Mouse (Mus musculus): ENCODE results near the gene Slc44a1. TPM values are rescaled to one million over a fixed set of nuclear protein-coding genes. Genes with fewer than 3 reads are reported as not detected.

The Slc44a1 gene
- polyA plus RNA-seq, 1 experiment from 2014 or later = 17.6 TPM

DNA sequence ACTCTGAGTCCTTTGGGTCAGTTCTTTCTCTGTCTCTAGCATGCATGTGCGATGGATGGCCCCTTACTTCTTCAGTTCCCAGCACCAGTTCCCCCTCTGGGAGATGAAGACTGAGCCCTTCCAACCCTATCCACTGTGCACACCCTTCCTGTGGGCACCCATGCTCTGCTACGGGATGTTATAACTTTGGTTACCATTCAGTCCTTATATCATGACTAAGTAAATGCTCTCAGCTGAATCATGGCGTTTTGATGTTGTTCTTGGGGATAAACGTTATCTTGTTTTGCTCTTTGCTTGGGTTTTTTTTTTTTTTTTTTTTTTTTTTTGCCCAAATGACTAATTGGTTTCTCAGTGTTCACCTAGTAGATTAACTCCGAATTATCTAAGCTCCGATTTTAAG, 16.4 kb downstream of the Slc44a1 start:
- no peaks in the 10 kb centered on the region for H3K9me3 ChIP-seq
- H3K27me3 ChIP-seq (replicated peaks) = no peaks in the 10 kb centered on the region
- no peaks in the 10 kb centered on the region for H3K36me3 ChIP-seq
- H3K4me1 ChIP-seq = 0 out of 2 replicates have a peak, but pooled peaks cover 4% of the 10 kb centered on the region
- no peak overlapping the region for H3K4me3 ChIP-seq
- H3K9ac ChIP-seq = no peak overlapping the region
- WGBS = 91% methylated on average over 6 of the region's 6 CpGs
- H3K4me2 ChIP-seq (replicated peaks) = no peak overlapping the region
- no peak overlapping the region for H3K27ac ChIP-seq
- ATAC-seq (ENCODE audit: low FRiP score, low read depth) = no peak

DNA sequence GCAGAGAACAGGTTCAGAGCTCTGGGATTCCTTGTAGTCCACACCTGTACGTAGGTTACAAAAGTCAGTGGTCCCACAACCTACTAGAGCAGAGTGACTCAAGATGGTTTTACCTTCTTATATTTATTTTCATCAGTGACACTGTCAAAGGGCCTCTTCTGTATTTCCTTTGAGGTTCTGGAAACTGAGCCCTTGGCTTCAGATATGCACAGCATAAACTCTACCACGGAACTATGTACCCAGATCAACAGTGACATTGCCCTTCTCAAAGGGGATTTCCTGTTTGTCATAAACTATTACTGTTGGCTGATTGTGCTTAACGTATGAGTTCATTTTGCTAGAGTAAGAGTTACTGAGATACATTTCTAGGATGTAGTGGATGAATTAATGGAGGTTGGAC, 18.3 kb downstream of the Slc44a1 start:
- no peak overlapping the region for H3K4me3 ChIP-seq
- H3K4me2 ChIP-seq (replicated peaks) = no peak overlapping the region
- no peaks in the 10 kb centered on the region for H3K36me3 ChIP-seq
- H3K9me3 ChIP-seq = no peaks in the 10 kb centered on the region
- H3K27me3 ChIP-seq (replicated peaks) = no peaks in the 10 kb centered on the region
- H3K27ac ChIP-seq = no peak overlapping the region
- no peak for ATAC-seq (ENCODE audit: low FRiP score, low read depth)
- no peak overlapping the region for H3K9ac ChIP-seq
- 87% methylated on average over 3 of the region's 3 CpGs for WGBS
- H3K4me1 ChIP-seq = no peaks in the 10 kb centered on the region

DNA sequence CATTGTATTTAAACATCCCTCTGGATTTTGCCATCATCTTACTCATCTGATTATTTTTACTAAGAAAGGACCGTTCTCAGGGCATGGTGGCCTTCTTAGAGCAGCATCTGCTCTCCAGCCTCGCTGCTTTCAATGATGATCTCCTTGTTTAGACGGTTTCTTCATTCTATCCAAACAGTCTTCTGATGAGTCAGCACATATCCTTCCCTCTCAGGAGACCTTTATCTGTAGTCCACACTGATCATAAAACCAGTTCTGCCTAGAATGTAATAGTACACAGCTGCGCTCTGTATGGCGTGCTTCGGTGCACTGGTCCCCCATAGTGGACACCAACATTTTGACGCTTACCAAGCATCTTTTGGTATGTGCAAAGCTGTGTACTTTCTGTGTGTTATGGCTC, 19.5 kb downstream of the Slc44a1 start:
- Histone ChIP-seq H3K9ac (no peak overlapping the region), H3K4me1 (no peaks in the 10 kb centered on the region), H3K36me3 (no peaks in the 10 kb centered on the region), H3K4me2 (replicated peaks) (no peak overlapping the region), H3K4me3 (no peak overlapping the region), H3K9me3 (no peaks in the 10 kb centered on the region), H3K27me3 (replicated peaks) (no peaks in the 10 kb centered on the region), H3K27ac (no peak overlapping the region)
- ATAC-seq (ENCODE audit: low FRiP score, low read depth) = no peak
- 88% methylated on average over 7 of the region's 7 CpGs for WGBS

GRCm38 (mm10) chr4:53461026-53461425, 20.8 kb downstream of the Slc44a1 start:
- Histone ChIP-seq H3K36me3 (no peaks in the 10 kb centered on the region), H3K4me1 (no peaks in the 10 kb centered on the region), H3K4me2 (replicated peaks) (no peak overlapping the region), H3K27me3 (replicated peaks) (no peaks in the 10 kb centered on the region), H3K27ac (no peak overlapping the region), H3K9me3 (no peaks in the 10 kb centered on the region), H3K9ac (no peak overlapping the region), H3K4me3 (no peak overlapping the region)
- ATAC-seq (ENCODE audit: low FRiP score, low read depth) = no peak
- WGBS = 85% methylated on average over 4 of the region's 4 CpGs

GRCm38 (mm10) chr4:53462069-53462468, 21.9 kb downstream of the Slc44a1 start:
- Histone ChIP-seq H3K27ac (no peak overlapping the region), H3K9ac (no peak overlapping the region), H3K4me3 (no peak overlapping the region), H3K27me3 (replicated peaks) (no peaks in the 10 kb centered on the region), H3K36me3 (no peaks in the 10 kb centered on the region), H3K4me2 (replicated peaks) (no peak overlapping the region), H3K9me3 (no peaks in the 10 kb centered on the region), H3K4me1 (no peaks in the 10 kb centered on the region)
- 93% methylated on average over 5 of the region's 5 CpGs for WGBS
- ATAC-seq (ENCODE audit: low FRiP score, low read depth) = no peak

DNA sequence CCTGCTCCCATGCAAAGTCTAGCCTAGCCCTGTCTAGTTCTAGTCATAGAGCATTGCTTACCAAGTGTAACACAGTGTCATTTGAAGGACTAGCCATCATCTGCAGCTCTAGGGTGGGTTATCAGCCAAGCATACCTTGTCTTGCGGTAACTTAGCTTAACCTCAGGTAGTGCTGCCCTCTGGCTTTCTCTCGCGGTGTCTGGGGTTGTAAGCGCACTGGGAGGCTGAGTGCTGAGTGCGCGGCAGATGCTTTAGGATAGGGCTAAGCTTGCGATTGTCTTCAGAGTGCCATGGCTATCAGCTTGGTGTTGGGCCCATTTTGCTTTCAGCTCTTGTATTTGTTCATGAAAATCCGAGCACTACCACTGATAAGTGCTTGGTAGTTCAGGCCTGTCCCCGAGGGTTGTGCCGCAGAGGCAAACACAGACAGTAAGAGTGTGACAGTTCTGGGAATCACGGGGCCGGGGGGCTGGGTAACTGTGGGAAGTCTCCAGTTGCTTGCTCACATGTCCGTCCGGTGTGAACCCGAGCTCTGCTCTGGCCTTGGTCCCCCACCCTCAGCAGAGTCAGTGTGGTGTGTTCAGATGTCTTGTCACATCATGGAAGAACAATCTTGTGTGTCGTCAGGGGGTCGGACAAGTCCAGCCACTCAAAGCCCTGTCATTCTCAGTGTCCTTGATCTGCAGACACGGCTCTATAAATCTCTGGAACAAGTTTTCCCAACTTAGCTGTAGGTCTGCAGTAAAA, 22.5 kb downstream of the Slc44a1 start:
- Histone ChIP-seq H3K4me3 (no peak overlapping the region), H3K9ac (no peak overlapping the region), H3K4me2 (replicated peaks) (no peak overlapping the region), H3K36me3 (no peaks in the 10 kb centered on the region), H3K9me3 (no peaks in the 10 kb centered on the region), H3K27me3 (replicated peaks) (no peaks in the 10 kb centered on the region), H3K4me1 (no peaks in the 10 kb centered on the region), H3K27ac (no peak overlapping the region)
- ATAC-seq (ENCODE audit: low FRiP score, low read depth) = no peak
- WGBS = 84% methylated on average over 18 of the region's 18 CpGs

- Histone ChIP-seq H3K4me2 (replicated peaks) (no peak overlapping the region), H3K9me3 (no peaks in the 10 kb centered on the region), H3K27me3 (replicated peaks) (no peaks in the 10 kb centered on the region), H3K27ac (no peak overlapping the region), H3K9ac (no peak overlapping the region), H3K4me1 (no peaks in the 10 kb centered on the region), H3K4me3 (no peak overlapping the region), H3K36me3 (no peaks in the 10 kb centered on the region)
- no peak for ATAC-seq (ENCODE audit: low FRiP score, low read depth)
- WGBS = 96% methylated on average over 1 of the region's 1 CpGs
Observed at GRCm38 (mm10) chr4:53465887-53466286, 25.7 kb downstream of the Slc44a1 start.

DNA sequence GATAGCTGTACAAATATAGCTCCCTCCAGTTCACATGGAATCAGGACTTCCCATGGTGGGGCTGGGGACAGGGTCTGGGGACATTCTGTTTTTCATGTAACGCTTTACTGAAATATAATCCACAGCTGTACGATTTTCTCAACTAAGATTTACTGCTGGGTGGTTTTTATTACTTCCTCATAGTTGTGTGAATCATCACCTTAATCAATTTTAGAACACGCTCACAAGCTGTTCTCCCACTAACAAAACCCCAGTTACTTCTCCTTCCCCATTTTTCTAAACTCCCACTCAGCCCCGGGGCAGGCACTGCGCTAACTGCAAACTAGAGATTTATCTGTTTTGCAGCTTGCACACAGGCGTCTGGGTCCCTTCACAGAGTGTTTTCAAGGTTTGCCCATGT, 28.8 kb downstream of the Slc44a1 start:
- H3K27me3 ChIP-seq (replicated peaks) = no peaks in the 10 kb centered on the region
- no peak overlapping the region for H3K4me2 ChIP-seq (replicated peaks)
- no peak overlapping the region for H3K9ac ChIP-seq
- no peaks in the 10 kb centered on the region for H3K36me3 ChIP-seq
- H3K27ac ChIP-seq = no peak overlapping the region
- no peak for ATAC-seq (ENCODE audit: low FRiP score, low read depth)
- WGBS = 68% methylated on average over 6 of the region's 6 CpGs
- no peak overlapping the region for H3K4me3 ChIP-seq
- no peaks in the 10 kb centered on the region for H3K4me1 ChIP-seq
- no peaks in the 10 kb centered on the region for H3K9me3 ChIP-seq

GRCm38 (mm10) chr4:53474109-53474508, 33.9 kb downstream of the Slc44a1 start:
- Histone ChIP-seq H3K4me1 (no peaks in the 10 kb centered on the region), H3K9me3 (no peaks in the 10 kb centered on the region), H3K4me3 (no peak overlapping the region), H3K27me3 (replicated peaks) (no peaks in the 10 kb centered on the region), H3K9ac (no peak overlapping the region), H3K4me2 (replicated peaks) (no peak overlapping the region), H3K36me3 (no peaks in the 10 kb centered on the region), H3K27ac (no peak overlapping the region)
- no peak for ATAC-seq (ENCODE audit: low FRiP score, low read depth)

- H3K4me2 ChIP-seq (replicated peaks) = no peak overlapping the region
- H3K4me1 ChIP-seq = no peaks in the 10 kb centered on the region; the same call in 1 of the 2 replicates
- no peaks in the 10 kb centered on the region for H3K9me3 ChIP-seq
- no peaks in the 10 kb centered on the region for H3K27me3 ChIP-seq (replicated peaks)
- H3K36me3 ChIP-seq = no peaks in the 10 kb centered on the region
- H3K27ac ChIP-seq = no peak overlapping the region
- no peak overlapping the region for H3K4me3 ChIP-seq
- 84% methylated on average over 20 of the region's 20 CpGs for WGBS
- no peak overlapping the region for H3K9ac ChIP-seq
- no peak for ATAC-seq (ENCODE audit: low FRiP score, low read depth)
Observed at GRCm38 (mm10) chr4:53475230-53475952, 35.2 kb downstream of the Slc44a1 start.

- no peak for ATAC-seq (ENCODE audit: low FRiP score, low read depth)
- Histone ChIP-seq H3K9ac (no peak overlapping the region), H3K27ac (no peak overlapping the region)
Observed at GRCm38 (mm10) chr4:53478644-53479043, 38.4 kb downstream of the Slc44a1 start.

GRCm38 (mm10) chr4:53487216-53488188, 47.3 kb downstream of the Slc44a1 start:
- peaks cover 12% of the 10 kb centered on the region for H3K4me1 ChIP-seq

More at GRCm38 (mm10) chr4:53478644-53479043, 38.4 kb downstream of the Slc44a1 start:
- Histone ChIP-seq H3K4me3 (no peak overlapping the region), H3K4me2 (replicated peaks) (no peak overlapping the region), H3K36me3 (no peaks in the 10 kb centered on the region), H3K4me1 (no peaks in the 10 kb centered on the region; the same call in 1 of the 2 replicates), H3K9me3 (no peaks in the 10 kb centered on the region), H3K27me3 (replicated peaks) (no peaks in the 10 kb centered on the region)
- 74% methylated on average over 4 of the region's 4 CpGs for WGBS

More at GRCm38 (mm10) chr4:53487216-53488188, 47.3 kb downstream of the Slc44a1 start:
- Histone ChIP-seq H3K9me3 (no peaks in the 10 kb centered on the region), H3K4me3 (no peak overlapping the region), H3K27me3 (replicated peaks) (no peaks in the 10 kb centered on the region), H3K27ac (no peak overlapping the region), H3K36me3 (no peaks in the 10 kb centered on the region), H3K9ac (no peak overlapping the region), H3K4me2 (replicated peaks) (no peak overlapping the region)
- ATAC-seq (ENCODE audit: low FRiP score, low read depth) = no peak
- WGBS = 65% methylated on average over 12 of the region's 12 CpGs
